Mouse (Mus musculus): ENCODE measurements around the gene Sfrp4. TPM values are rescaled to one million over a fixed set of nuclear protein-coding genes. Genes with fewer than 3 reads are reported as not detected.

Gene Sfrp4
- total RNA-seq, 2 experiments from 2014 or later = 2.4 to 4.2 TPM

GRCm38 (mm10) chr13:19644225-19644624 lies 21.3 kb downstream of the Sfrp4 start:
- intact Hi-C loops (cut with DNase I) = loop anchor here (5.0 kb wide), 1 partner anchor 277 kb away; no protein-coding TSS in a partner anchor
- DNase-seq = no peak
- Histone ChIP-seq H3K27ac (no peak overlapping the region), H3K4me3 (no peak overlapping the region)
- TF ChIP-seq CTCF (IDR thresholded peaks at IDR 0.05) = peak; percentile 48

DNA sequence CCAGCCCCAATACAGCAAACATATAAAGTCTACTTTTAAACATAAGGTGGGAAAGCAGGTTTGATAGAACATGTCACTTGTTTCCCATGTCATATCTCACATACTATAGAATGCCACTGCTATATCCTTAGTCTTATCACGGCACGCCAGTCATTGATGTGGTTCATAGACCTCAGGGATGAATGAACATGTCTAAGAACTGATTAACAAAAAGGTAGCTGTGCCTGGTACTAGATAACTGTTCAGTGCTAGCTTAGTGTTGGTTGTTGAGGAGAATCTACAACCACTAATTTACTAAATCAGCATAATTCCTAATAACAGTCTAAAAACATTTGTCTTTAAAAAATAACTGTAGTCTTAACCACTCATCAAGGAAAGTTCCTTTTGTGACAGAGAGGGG lies 26.9 kb downstream of the Sfrp4 start:
- no peak for DNase-seq
- no peak overlapping the region for H3K27ac ChIP-seq
- no peak overlapping the region for H3K4me3 ChIP-seq
- no peak for TF ChIP-seq CTCF (IDR thresholded peaks at IDR 0.05)
- intact Hi-C loops (cut with DNase I) = no loop called here

GRCm38 (mm10) chr13:19652405-19652804 lies 29.5 kb downstream of the Sfrp4 start:
- H3K4me3 ChIP-seq = no peak overlapping the region
- no peak overlapping the region for H3K27ac ChIP-seq
- no peak for TF ChIP-seq CTCF (IDR thresholded peaks at IDR 0.05)
- no peak for DNase-seq
- intact Hi-C loops (cut with DNase I) = no loop called here

GRCm38 (mm10) chr13:19668355-19669140 lies 45.6 kb downstream of the Sfrp4 start:
- no peak for DNase-seq
- no peak overlapping the region for H3K4me3 ChIP-seq
- TF ChIP-seq CTCF (IDR thresholded peaks at IDR 0.05) = no peak
- no peak overlapping the region for H3K27ac ChIP-seq
- intact Hi-C loops (cut with DNase I) = no loop called here

DNA sequence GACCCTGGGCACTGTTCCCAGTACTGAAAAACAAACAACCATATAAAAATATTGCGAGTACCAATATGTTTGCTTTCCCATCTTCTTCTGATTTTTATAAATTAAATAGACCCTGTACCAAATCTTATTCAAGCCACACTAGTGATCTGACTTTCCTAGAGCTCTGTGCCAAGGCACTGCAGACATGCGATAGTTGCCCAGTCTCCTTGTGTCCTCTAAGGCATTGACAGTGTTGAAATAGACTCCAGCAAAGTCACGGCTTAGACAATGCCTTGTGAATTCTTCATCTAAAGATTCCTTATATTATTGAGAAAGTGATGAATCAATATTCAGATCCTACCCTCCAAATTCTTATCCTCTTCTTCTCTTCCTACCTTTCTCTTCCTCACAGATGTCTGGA lies 51.1 kb downstream of the Sfrp4 start:
- Histone ChIP-seq H3K4me3 (no peak overlapping the region), H3K27ac (no peak overlapping the region)
- intact Hi-C loops (cut with DNase I) = no loop called here
- no peak for DNase-seq
- no peak for TF ChIP-seq CTCF (IDR thresholded peaks at IDR 0.05)

- H3K4me3 ChIP-seq = no peak overlapping the region
- TF ChIP-seq CTCF (IDR thresholded peaks at IDR 0.05) = no peak
- H3K27ac ChIP-seq = no peak overlapping the region
- intact Hi-C loops (cut with DNase I) = no loop called here
- DNase-seq = no peak
Measured at GRCm38 (mm10) chr13:19674601-19675000, 51.7 kb downstream of the Sfrp4 start.

Other genes starting within 250 kb of the Sfrp4 start
- 1 to 10 TPM; 6.7 to 7.9 TPM for gene Stard3nl, start 227.3 kb upstream of the Sfrp4 start, total RNA-seq (2021)
- 100 to 1,000 TPM in 1 of 2 experiments, 10 to 100 TPM in 1; 90.3 to 139 TPM for gene Epdr1, start 3.2 kb upstream of the Sfrp4 start, total RNA-seq (2021)
- gene Nme8, start 74.7 kb downstream of the Sfrp4 start, total RNA-seq (2021) = not detected
- not detected for gene Gpr141, start 201.2 kb downstream of the Sfrp4 start, total RNA-seq (2021)

All from gastrocnemius, adult 2 months (tissue).